Mouse (Mus musculus) embryonic facial prominence, embryonic 10.5 days (tissue): ENCODE results near the gene Gstz1. TPM values are rescaled to one million over a fixed set of nuclear protein-coding genes. Genes with fewer than 3 reads are reported as not detected.

ENCODE experiments used
- polyA plus RNA-seq: library from polyadenylated mRNA; unstranded; fragments of >200 nt; fragmentation: Nextera tagmentation; extraction: Ambion mirVana; gene quantifications from 2 replicates; pipeline ENCODE4 v1.2.1, GENCODE M21; 2016

Gene Gstz1
- polyA plus RNA-seq, 1 experiment from 2014 or later: 33.2 TPM

Other genes with a start within 250 kb of the Gstz1 start
- gene Cipc, start 200.1 kb upstream of the Gstz1 start, polyA plus RNA-seq: 35.1 and 37.1 TPM in 2 replicates
- 0.05 and 0.06 TPM in 2 replicates for gene Zdhhc22, start 156.7 kb upstream of the Gstz1 start, polyA plus RNA-seq
- gene Tmem63c, start 125.8 kb upstream of the Gstz1 start, polyA plus RNA-seq: 0.13 and 0.25 TPM in 2 replicates
- 0.12 and 0.18 TPM in 2 replicates for gene Ngb, start 44.6 kb upstream of the Gstz1 start, polyA plus RNA-seq
- gene Pomt2, start 803 bp downstream of the Gstz1 start, polyA plus RNA-seq: 14.3 and 14.9 TPM in 2 replicates
- gene Samd15, start 52.6 kb downstream of the Gstz1 start, polyA plus RNA-seq: 1.5 and 1.7 TPM in 2 replicates
- gene Tmed8, start 53.3 kb downstream of the Gstz1 start, polyA plus RNA-seq: 2.7 and 2.9 TPM in 2 replicates
- gene Noxred1, start 91.6 kb downstream of the Gstz1 start, polyA plus RNA-seq: 1.0 and 1.5 TPM in 2 replicates
- gene Vipas39, start 119.1 kb downstream of the Gstz1 start, polyA plus RNA-seq: 54.9 and 56.5 TPM in 2 replicates
- gene Ahsa1, start 119.3 kb downstream of the Gstz1 start, polyA plus RNA-seq: 294 and 305 TPM in 2 replicates
- gene Ism2, start 152.5 kb downstream of the Gstz1 start, polyA plus RNA-seq: 1.00 and 1.3 TPM in 2 replicates
- gene Sptlc2, start 241.2 kb downstream of the Gstz1 start, polyA plus RNA-seq: 58.5 and 61.8 TPM in 2 replicates